Mouse (Mus musculus): Measurements from ENCODE around the gene Add3.

Add3 gene

DNA sequence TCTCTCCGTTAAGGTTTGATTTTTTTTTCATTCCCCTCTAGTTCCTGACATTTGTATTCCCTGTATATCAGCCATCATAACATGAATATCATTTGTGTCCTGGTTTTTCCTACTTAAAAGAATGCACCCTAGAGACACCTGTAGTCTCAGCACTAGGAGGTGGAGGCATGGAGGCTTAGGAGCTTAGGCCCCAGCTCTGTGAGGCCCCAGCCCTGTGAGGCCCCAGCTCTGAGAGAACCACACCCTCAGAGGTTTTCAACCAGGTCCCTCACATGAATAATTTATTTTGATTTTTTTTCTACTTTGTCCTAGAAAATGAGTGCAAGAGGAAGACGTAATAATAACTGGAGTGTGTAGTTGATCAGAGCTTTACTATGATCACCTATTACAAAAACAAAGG lies 107.3 kb downstream of the Add3 start:
- DNase-seq = no peak

GRCm38 (mm10) chr19:53248023-53248494 lies 107.8 kb downstream of the Add3 start:
- DNase-seq = peak; percentile 64

DNA sequence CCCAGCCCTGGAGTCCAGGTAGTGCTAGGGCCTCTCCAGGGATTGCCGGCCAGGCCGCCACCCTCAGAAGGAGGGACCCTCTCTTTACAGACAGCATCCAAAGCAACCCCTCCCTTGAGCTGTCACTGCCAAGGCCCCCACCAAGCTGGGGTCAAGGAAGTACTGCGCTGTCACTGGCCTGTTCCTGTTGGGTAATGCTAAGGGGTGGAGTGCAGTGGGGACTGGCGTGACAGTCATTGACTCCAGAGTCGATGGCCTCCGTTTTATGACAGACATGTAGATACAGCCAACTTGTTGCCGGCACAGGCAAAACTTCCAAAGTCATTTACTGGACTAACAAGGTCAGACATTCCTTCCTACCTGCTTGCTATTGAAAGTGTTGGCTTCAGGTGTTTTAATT lies 110.8 kb downstream of the Add3 start:
- no peak for DNase-seq

DNA sequence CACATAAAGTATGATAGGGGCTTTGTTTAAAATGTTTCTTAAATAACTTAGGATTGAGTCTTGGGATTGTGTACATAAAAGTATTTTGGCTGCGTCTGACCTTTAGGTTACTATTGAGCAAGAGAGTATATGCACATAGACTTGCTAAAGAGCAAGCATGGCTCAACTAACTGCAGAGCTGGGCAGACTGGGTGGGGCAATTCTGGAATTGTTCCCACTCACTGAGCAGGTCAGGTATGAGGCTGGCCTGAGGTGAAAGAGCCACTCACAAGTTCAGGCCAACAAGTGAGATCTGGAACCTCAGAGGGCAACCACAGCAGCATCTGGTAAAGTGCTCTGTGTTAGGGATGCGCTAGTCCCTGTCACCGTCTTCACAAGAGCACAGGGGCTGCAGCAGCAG lies 111.4 kb downstream of the Add3 start:
- DNase-seq = no peak

DNA sequence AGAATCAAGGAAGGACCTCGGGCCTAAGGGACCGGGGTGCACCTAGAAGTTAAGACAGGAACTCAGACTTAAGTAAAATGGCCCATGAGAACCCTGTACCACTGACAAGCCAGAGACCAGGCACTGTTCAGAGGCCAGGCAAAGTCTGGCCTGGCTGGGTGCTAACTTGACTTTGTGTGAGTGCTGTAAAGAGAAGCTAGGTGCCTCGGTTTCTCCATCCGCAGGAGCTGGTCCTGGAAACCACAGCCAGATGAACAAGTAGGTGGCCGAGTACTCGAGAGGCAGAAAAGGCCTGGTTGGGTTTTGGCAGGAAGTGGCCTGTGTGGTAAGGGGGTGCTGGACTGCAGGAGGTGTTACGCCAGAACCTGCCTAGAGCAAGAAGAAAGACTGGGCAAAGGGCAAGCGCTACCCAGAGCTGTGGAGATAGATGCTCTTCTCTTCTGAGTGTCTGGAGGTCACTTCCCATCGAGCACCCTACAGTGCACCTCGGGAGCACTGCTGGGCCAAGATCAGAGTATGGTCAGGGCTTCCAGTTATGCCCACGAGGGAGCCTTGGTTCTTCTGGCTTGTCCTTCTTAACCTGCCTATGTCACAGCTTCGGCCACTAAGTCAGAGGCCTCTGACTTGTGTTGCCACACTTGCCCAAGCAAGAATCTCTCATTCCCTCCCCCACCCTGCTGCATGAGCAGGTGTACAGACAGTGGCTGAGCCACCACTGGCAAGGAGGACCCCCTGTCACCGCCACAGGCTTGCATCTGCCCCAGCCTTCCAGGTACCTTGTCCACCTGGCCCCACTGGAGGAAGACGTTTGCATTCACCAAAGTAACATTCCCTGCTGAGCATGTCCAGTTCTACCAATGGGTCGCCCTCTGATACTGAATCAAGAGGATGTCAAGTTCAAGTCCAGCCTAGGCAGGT lies 112.1 kb downstream of the Add3 start:
- no peak for DNase-seq

DNA sequence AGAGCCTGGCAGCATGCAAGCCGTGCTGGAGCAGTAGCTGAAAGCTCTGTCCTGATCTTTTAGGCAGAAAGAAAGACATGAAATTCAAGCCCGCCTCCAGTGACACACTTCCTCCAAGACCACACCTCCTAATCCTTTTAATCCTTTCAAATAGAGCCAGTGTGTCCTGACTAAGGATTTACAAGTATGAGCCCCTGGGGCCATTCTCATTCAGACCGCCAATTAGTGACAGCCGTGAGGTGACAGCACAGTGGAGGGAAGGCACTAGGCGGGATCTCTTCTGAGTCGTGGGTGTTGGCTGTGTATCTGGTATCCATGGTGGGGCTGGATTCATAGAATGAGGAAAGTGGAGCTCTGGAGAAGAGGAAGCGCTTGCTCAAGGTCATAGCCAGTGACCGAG lies 116.1 kb downstream of the Add3 start:
- DNase-seq = no peak

DNA sequence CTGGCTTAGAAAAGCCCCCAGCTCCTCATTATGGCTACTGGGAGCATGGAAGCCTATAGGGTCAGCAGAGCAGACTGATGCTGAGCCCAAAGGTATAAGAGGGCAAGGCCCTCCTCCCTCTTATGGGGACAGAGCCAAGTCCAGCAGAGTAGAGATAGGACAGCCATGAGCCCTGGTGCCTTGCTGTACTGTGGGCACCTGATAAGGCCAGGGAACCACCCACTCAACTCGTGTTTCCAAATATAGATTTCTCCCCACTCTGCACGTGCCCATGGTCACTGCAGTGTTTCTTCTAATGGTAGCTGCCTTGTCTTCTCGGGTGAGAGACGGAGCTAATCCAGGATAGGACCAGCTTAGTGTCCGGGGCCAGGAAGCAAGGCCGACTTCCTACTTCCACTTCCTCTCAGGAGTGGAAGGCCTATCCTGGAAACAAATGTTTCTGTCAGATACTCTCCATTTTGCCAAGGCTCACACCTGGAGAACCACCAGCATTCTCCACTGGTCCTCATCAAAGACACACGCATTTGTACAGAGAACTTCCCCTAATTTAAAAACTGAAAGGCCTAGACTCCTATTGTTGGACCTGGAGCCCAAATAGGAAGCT lies 116.8 kb downstream of the Add3 start:
- DNase-seq = no peak

DNA sequence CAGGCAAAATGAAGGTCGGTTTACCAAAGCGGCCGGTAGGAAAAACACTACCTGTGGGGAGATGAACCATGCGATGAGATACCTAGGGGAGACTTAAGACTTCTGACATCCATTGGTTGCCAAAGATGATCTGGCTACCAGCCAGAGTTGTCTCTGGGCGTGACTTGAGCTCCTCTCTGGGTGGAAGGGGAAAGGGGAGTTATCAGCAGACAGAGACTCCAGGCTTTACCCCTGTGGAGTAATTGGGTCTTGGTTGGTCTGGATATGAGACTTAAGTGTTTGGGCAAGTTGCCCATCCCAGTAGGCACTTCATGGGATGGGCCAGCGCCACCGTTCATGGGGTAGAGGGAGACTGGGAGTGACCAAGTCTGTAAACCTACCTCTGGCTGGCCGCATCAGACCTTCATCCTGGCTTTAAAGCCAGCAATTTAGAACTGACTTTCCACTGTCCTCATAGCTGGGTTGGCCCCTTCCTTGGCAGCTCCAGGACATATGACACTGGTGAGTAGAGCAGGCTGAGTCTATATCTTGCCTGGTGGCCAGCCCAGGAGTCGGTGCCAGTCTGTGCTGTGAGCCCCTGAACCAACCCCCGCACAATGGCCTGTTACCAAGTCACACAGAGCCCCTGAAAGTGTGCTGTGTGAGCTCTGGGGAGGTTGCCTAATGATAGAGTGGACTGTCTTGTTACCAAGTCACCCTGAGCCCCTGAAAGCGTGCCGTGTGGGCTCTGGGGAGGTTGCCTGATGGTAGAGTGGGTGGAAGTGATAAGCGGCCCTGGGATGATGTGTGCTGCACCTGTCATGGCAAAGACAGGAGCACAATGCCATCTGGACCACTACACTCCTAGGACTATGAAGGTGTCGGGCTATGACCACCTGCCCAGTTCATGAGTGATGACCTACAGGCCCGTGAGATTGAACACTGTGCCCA lies 117.7 kb downstream of the Add3 start:
- DNase-seq = no peak

GRCm38 (mm10) chr19:53258740-53259506 lies 118.7 kb downstream of the Add3 start:
- peak; percentile 32 for DNase-seq

DNA sequence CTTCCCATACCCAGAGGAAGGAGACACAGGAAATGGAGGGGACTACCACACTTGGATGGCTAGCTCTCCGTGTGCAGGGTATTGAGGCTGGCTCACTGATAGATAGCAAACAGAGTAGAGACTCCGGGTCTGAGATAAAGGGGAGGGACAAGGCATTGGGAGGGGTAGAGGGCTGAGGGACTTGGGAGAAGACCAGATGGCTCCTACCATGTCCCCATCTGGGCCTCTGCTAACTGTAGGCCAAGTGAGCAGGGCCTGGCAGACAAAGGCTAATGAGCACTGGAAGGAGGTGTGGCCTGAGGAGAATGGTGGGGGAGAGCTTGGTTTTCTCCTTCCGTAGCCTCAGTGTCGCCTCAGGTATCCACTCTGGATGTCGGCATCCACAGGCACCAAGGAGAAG lies 119.3 kb downstream of the Add3 start:
- DNase-seq = no peak

GRCm38 (mm10) chr19:53260261-53260660 lies 120.0 kb downstream of the Add3 start:
- DNase-seq = no peak

- no peak for DNase-seq
Measured at GRCm38 (mm10) chr19:53260828-53261227, 120.6 kb downstream of the Add3 start.

GRCm38 (mm10) chr19:53262061-53262460 lies 121.8 kb downstream of the Add3 start:
- DNase-seq = no peak

DNA sequence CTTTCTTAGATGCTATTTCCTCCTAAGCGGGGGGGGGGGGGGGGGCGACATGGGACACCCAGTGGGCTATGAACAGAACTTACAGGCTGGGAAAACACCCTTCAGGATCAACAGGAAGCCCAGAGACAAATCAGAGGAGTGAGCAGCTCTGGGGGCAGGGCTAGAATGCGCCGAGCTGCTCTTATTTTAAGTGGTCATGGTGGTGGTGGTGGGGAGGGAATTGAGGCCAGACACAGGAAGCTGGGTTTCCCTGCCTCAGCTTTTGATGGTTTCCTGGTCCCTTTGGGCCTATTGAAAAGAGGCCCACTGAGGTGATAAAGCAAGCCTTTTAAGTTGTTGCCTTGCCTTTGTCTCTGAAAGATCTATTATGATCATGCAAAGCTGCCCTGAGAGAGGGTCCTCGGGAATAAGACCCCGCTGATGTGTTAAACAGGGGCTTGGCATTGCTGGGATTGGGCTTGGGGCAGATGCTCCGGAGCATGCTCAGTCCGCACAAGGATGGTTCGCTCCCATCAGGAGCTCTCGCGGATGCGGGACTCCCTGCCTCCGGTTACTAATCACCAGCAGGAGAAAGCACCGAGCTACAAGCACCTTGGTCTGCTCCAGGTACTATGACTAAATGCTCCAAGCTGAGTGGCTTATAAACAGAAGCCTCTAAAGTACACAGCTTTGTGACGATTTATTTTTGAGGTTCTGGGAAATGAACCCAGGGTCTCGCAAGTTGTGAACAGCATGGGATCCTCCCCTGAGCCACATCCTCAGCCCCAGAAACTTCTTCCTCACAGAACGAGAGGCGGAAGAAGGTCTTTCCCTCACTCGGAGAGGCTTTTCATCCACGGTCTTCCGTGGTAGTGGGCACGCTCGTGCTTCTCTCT lies 123.9 kb downstream of the Add3 start:
- DNase-seq = no peak

DNA sequence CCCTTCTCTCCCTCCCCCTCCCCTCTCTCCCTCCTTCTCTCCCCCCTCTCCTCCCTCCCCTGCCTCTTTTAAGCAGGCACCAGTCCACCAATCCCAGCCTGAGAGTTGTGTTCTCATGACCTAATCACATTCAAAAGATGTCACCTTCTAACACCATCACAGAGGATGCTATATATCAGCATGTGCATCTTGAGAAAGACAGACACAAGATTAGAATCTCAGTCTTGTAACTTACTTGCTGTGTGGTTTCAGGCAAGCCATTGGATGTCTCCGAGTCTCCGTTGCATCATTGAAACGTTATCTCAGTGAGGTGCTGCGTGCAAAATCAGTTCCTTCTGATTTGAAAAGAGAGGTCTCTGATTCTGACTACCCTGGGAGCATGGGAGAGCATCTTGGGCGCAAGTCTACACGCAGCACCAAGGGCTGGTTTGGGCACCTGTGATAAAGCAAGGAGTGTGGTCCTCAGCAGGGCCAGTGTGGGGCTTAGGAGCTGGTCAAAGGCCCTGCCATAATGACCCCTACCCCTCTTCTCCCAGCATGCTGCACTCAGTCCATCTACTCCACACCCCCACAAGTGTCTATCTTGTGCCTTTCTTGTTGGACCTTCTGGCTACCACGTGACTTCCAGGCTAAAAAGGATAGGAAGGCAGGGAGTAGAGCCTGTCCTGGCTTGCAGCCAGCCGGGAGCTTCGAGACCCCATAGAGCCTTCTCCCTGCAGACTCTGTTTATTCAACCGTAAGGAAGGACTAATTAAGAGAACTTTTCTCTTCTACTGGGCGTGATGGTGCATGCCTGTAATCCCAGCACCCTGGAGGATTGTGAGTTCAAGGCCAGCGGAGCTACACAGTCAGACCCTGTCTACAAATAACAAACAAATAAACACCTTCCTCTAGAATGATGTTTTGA lies 124.8 kb downstream of the Add3 start:
- no peak for DNase-seq

DNA sequence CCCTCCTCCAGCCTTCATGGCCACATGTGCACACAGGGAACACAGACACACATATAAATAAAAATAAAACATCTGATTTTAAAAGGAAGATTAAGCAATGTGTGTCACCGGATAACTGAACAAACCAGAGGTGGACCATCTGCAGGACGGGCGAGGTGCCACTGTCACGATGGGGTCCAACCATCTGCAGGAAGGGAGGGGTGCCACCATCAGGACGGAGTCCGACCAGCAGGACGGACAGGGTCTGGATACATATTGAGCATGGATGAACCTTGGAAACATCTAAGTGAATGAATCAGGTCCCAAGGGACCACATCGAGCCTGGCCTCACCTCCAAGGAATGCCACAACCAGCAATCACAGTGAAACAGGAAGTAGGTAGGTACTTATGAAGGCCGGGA lies 127.1 kb downstream of the Add3 start:
- DNase-seq = no peak

DNA sequence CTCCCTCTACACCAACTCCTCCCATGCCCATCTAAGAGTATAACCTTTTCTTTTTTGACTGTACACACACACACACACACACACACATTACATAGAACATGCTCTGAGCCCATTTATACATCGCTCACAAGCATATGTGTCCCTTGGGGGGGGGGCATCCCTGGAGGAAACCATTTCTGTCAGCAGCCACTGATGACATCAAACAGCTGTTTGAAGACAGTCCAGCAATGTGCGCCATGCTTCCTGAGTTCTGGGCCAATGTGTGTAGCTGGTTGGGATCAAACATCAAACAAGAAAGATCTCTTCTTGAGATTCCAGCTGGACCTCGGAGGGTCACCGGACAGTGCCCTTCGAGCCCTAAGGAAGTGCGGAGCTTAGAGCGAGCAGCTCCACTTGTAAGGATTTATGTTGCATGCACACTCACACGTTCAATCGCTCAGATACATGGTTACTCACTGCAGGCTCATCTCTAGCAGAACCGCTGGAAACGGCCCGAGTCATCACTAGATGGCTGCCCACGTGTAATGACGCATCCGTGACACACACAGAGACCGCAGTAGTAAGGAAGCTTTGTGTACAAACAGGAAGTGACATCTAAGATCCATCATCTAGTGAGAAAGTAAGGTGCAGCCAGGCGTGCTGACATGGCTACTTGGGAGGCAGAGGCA lies 132.9 kb downstream of the Add3 start:
- DNase-seq = no peak

- no peak for DNase-seq
Measured at GRCm38 (mm10) chr19:53273781-53274428, 133.7 kb downstream of the Add3 start.

DNA sequence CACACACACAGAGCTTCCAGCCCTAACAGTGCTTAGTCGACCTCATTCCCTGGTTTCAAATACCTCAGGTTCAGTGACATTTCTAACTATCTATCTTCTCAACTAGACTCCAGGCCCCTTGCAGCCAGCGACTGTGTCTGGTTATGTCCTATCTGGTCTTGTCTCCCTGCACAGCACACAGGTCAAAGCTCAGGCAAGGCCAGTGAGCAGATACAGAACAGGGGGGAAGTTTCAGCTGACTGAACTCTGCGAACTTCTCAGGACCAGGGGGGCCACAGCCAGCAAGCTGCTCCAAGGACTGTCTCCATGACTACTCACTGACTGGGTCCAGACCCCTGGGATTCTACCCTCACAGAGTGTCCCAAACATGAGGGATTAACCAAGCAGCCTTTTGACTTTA lies 135.0 kb downstream of the Add3 start:
- no peak for DNase-seq
